Mouse (Mus musculus) fibroblast of lung, adult 2 months (primary cell): ENCODE results near the gene Zfp85.
"Not testable (repeated sequence)": the region's sequence is repeated elsewhere in the genome, so short reads cannot be mapped to it uniquely, and the experiment has no call there.

ENCODE experiments used
- DNase-seq: peaks from one replicate; pipeline ENCODE4 v3.0.0-alpha.2; 2011; ENCODE audit warnings: low read depth

The Zfp85 gene

GRCm38 (mm10) chr13:67754333-67755306 lies at the start of gene Zfp85:
Gene Zfp85 (minus strand): TSS chr13:67755228.
- peak; percentile 54 for DNase-seq

- not testable (repeated sequence) for DNase-seq
These were observed 44.1 kb upstream of the Zfp85 start for GRCm38 (mm10) chr13:67799151-67799550.

GRCm38 (mm10) chr13:67798618-67799017 lies 43.6 kb upstream of the Zfp85 start:
- no peak for DNase-seq

GRCm38 (mm10) chr13:67791921-67792455 lies 37.0 kb upstream of the Zfp85 start:
- no peak for DNase-seq

GRCm38 (mm10) chr13:67779265-67780221 lies 24.5 kb upstream of the Zfp85 start, which contains the start of gene Zfp493:
Gene Zfp493 (plus strand): TSS chr13:67779693.
- peak; percentile 87 for DNase-seq

- no peak for DNase-seq
These were observed 8.2 kb upstream of the Zfp85 start for GRCm38 (mm10) chr13:67763031-67763768.

GRCm38 (mm10) chr13:67759966-67760365 lies 4.9 kb upstream of the Zfp85 start:
- no peak for DNase-seq

GRCm38 (mm10) chr13:67755761-67756160 lies 733 bp upstream of the Zfp85 start:
- DNase-seq: no peak

- no peak for DNase-seq
These were observed 11.1 kb downstream of the Zfp85 start for GRCm38 (mm10) chr13:67743896-67744295.

- no peak for DNase-seq
These were observed 12.1 kb downstream of the Zfp85 start for GRCm38 (mm10) chr13:67742941-67743340.

- DNase-seq: not testable (repeated sequence)
These were observed 20.6 kb downstream of the Zfp85 start for GRCm38 (mm10) chr13:67734391-67734790.

- DNase-seq: peak; percentile 41
These were observed 25.6 kb downstream of the Zfp85 start for GRCm38 (mm10) chr13:67729441-67729840.

- peak; percentile 44 for DNase-seq
These were observed 26.2 kb downstream of the Zfp85 start, which contains the start of gene Zfp65 for GRCm38 (mm10) chr13:67728641-67729318. Gene Zfp65 (minus strand): TSS chr13:67729173.

GRCm38 (mm10) chr13:67728106-67728505 lies 26.9 kb downstream of the Zfp85 start:
- no peak for DNase-seq

GRCm38 (mm10) chr13:67725331-67725730 lies 29.7 kb downstream of the Zfp85 start:
- not testable (repeated sequence) for DNase-seq

- peak; percentile 71 for DNase-seq
These were observed 31.1 kb downstream of the Zfp85 start for GRCm38 (mm10) chr13:67723848-67724479.
